Mouse (Mus musculus): ENCODE results near the gene Basp1.

The Basp1 gene

DNA sequence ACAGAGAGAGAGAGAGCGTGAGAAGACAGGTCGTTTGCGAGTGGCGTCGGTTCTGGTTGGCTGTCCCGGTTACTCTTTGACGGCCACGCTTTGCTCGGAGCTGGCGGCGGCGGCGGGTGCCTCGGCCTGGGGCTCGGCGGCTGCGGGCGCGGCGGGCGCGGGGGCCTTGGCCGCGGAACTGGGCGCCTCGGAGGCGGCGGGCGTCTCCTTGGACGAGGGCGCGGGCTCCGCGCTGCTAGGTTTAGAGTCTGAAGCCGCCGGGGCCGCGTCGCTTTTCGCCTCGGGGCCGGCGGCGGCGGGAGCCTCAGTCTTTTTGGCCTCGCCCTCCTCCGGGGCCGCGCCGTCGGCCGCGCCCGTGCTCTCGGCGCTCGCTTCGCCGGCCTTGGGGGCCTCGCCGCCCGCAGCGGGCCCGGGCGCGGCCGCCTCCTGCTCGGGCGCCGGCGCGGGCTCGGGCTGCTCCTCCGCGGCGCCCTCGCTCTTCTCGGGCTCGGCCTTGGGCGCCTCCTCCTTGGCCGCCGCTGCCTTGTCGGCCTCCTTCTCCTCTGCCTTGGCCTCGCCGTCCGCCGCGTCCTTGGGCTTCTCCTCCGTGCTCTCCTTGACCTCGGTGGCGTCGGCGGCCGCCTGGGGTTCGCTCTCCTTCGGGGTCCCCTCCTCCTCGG, 49.3 kb downstream of the Basp1 start:
- DNase-seq (ENCODE audit: low read depth, low spot score) = no peak

DNA sequence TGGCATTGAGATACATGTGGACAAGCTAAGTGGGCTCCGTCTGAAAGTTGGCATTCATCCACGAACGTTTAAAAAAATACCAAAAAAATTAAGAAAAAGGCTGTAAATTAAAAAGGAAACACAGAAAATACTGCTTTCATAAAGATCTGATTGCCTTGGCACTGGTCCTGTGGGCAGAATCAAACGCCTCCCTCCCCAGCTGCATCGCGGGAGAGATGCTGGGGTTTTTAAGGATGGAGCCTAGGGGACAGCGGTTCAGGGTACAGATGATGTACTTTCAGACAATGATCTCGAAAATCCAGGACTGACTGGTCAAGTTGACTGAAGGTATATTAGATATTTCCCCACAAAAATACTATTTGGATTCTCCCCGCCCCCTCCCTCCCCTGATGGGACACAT, 49.9 kb downstream of the Basp1 start:
- DNase-seq (ENCODE audit: low read depth, low spot score) = no peak

DNA sequence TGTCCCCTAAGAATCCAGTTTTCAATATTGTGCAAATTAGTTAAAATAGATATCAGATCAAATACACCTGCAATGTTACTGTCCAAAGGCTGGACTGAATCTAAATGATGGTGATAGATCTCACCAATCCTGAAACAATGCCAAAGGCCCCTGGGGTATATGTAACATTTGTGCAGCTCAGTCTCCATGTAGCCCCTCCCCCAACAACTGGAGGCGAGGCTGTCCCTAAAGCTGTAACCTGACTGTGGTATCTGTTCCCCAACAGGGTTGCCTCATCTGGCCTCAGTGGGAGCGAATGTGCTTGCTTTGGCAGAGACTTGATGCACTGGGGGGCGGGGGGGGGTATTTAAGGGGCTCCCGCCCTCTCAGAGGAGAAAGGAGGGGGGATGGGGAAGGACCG, 52.7 kb downstream of the Basp1 start:
- DNase-seq (ENCODE audit: low read depth, low spot score) = no peak

DNA sequence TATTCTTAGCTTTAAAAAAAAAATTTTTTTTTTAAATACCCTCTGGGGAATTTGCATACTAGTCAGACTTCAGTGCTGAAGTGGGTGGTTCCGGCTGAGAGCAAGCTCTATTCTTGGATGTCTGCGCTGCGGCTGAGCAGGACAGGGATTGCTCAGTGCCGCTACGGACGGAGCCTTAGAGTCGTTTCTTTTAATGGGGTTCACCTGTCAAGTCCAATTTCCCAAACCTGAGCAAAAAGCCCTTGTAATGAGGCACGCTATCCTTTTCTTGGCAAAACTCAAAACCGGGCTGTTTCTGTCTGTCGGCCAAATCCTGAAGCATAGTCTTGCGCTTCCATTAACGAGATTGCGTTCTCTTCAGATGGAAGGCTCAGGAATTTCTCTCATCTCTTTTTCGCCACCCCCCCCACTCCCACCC, 54.9 kb downstream of the Basp1 start:
- DNase-seq (ENCODE audit: low read depth, low spot score) = no peak

DNA sequence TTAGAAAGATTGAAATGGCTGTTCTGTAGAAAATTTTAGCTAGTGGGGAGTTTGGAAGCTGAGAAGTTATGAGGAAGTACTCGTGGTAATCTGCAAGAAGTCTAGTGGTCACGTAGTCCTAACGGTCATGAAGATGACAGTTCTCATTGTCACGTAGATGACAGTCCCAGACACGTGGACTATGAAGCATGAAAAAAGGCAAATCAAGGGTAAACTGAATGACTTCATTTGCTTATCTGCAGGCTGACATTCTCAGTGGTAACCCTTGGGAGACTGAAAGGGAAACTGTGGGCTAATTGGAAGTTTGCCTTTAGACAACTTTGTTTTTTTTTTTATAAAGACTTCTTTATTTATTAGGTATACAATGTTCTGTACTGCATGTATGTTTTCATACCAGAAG, 58.2 kb downstream of the Basp1 start:
- DNase-seq (ENCODE audit: low read depth, low spot score) = no peak

GRCm38 (mm10) chr15:25354738-25355137, 58.8 kb downstream of the Basp1 start:
- DNase-seq (ENCODE audit: low read depth, low spot score) = no peak

GRCm38 (mm10) chr15:25353498-25353897, 60.1 kb downstream of the Basp1 start:
- no peak for DNase-seq (ENCODE audit: low read depth, low spot score)

DNA sequence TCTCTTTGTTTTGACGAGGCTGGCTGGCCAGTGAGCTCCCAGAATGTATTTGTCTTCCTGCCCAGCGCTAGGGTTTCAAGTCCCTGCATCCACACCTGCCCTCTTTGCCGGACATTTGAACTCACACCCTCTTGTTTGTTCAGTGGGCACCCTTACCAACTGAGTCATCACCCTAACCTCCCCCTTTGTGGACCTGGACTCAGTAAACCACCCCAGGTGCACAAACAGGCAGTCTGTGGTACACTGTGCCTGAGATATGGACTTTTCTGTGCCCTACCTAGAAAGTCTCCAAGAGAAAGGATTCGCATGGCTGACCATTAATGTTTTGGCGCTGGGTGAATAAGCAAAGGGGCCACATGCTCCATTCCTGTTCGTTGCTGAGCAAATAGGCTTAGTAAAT, 70.3 kb downstream of the Basp1 start:
- no peak for DNase-seq (ENCODE audit: low read depth, low spot score)

GRCm38 (mm10) chr15:25335277-25335676, 78.3 kb downstream of the Basp1 start:
- peak; percentile 33 for DNase-seq (ENCODE audit: low read depth, low spot score)

- DNase-seq (ENCODE audit: low read depth, low spot score) = peak; percentile 95
Measured at GRCm38 (mm10) chr15:25331877-25332445, 81.6 kb downstream of the Basp1 start.

DNA sequence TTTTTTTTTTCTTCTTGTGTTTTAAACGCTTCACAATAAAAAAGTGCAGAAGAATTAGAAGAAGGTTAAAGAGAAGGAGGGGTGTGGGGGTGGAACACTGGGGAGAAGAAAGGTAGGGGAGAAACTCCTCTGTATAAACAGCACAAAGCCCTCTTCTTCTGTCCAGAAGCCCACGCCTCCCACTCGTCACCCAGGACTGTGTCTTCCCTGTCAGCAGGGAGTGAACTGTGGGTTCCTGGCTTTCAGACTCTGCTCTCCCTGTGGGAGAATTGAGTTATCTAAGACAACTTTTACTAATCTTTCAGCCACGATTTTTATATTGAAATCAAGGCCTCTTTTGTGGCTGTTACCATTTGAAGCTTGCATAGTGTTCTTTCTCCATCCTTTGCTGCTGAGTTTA, 82.6 kb downstream of the Basp1 start:
- DNase-seq (ENCODE audit: low read depth, low spot score) = peak; percentile 51

DNA sequence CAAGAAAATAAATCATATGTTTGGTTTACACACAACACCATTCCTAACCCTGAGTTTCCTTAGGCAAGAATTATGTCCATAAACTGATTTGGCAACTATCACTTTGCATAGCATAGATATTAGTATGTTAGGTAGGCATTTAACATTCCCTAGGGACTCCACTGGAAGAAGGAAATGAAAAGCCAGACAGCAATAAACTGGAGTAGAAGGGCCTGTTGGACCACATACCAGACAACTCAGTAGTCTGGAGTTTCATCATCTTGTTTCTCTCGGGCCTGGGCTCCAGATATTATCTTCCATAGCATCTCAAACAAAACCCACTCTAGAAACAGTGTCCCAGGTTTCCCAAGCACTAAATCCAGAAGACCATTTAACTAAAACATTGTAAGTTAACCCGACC, 91.0 kb downstream of the Basp1 start:
- DNase-seq (ENCODE audit: low read depth, low spot score) = no peak

DNA sequence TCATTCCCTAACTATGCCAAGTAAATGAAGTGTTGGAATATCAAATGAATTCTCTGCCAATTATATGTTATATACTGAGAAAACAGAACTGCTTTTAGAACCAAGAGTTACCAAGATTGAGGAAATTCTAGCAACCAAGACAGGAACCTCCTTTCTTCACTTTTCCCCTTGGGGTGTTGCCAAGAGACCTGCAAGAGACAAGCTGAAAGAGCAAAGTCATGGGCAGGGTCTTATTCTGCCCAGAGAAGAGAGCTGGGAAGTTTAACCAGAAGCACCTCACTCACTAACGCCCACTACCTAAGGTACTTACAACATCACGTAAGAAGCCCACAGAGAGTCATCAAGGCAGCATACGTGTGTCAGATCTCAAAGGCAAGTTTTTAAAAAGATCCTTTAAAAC, 91.5 kb downstream of the Basp1 start:
- DNase-seq (ENCODE audit: low read depth, low spot score) = no peak

- no peak for DNase-seq (ENCODE audit: low read depth, low spot score)
Measured at GRCm38 (mm10) chr15:25321636-25322035, 91.9 kb downstream of the Basp1 start.

DNA sequence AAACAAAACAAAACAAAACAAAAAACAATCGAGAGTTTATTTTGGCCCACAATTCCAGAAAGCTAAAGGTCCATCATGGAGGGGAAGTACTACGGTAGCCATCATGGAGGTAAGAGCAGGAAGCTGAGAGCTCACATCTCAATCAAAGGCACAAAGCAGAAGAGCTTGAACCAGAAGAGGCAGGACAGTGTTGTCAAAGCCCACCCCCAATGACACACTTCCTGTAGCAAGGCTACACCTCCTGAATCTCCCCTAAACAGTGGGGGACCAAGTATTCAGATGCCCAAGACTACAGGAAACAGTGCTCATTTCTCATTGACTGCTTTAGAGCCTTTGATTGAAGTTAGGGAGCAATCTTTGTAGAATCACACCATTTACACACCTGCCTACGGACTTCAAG, 99.1 kb downstream of the Basp1 start:
- DNase-seq (ENCODE audit: low read depth, low spot score) = peak; percentile 49
